Mouse (Mus musculus) lung, adult 2 months (tissue): Measurements from ENCODE around the gene Spata20.

ENCODE experiments used
- CTCF ChIP-seq: fragments of 200-500 bp; IDR thresholded peaks from 2 replicates; pipeline ENCODE4 v1.5.1; 2011; ENCODE audit warnings: mild to moderate bottlenecking, low read length, control low read depth; ENCODE audit not compliant: insufficient read depth
- POLR2A ChIP-seq: fragments of 200-500 bp; IDR thresholded peaks from 2 replicates; pipeline ENCODE4 v1.6.1; 2011; ENCODE audit warnings: low read depth, mild to moderate bottlenecking, control low read depth, low read length, borderline replicate concordance; ENCODE audit errors: extremely low read depth

GRCm38 (mm10) chr11:94470391-94470790 lies 15.6 kb downstream of the Spata20 start:
- TF ChIP-seq POLR2A (no peak), CTCF (no peak)
